Mouse (Mus musculus) bone marrow macrophage, adult 2 months (primary cell): ENCODE measurements around the gene Asna1. TPM values are rescaled to one million over a fixed set of nuclear protein-coding genes. Genes with fewer than 3 reads are reported as not detected.

ENCODE experiments used
- H3K27ac ChIP-seq: 2 replicates; pipeline ENCODE4 v1.5.1; 2012; ENCODE audit warnings: low read depth, low read length; ENCODE audit not compliant: insufficient read depth
- H3K4me1 ChIP-seq: 2 replicates; pipeline ENCODE4 v1.6.1; 2012; ENCODE audit warnings: low read length; ENCODE audit not compliant: control insufficient read depth, insufficient read depth
- H3K4me3 ChIP-seq: 2 replicates; pipeline ENCODE4 v1.5.1; 2012; ENCODE audit warnings: mild to moderate bottlenecking, low read length, moderate library complexity; ENCODE audit not compliant: insufficient read depth
- CTCF ChIP-seq: IDR thresholded peaks from 2 replicates; pipeline ENCODE4 v1.5.1; 2012; ENCODE audit warnings: low read depth, mild to moderate bottlenecking, low read length, moderate library complexity
- POLR2A ChIP-seq: IDR thresholded peaks from 2 replicates; pipeline ENCODE4 v1.6.1; 2012; ENCODE audit warnings: mild to moderate bottlenecking, low read depth, low read length, borderline replicate concordance
- polyA plus RNA-seq: library from polyadenylated mRNA; stranded (reverse); fragments of >200 nt; gene quantifications from 2 replicates; pipeline ENCODE4 v1.2.4, GENCODE M21; 2012; ENCODE audit not compliant: missing spikeins, insufficient read depth, insufficient read length

The Asna1 gene
- polyA plus RNA-seq, 1 experiment: 74.5 TPM

GRCm38 (mm10) chr8:85035165-85035727 lies 10.2 kb upstream of the Asna1 start:
- TF ChIP-seq POLR2A (no peak), CTCF (no peak)
- Histone ChIP-seq H3K4me3 (peak overlapping the region; percentile 81), H3K27ac (peak overlapping the region; percentile 91), H3K4me1 (peaks cover 7% of the 10 kb centered on the region)

- Histone ChIP-seq H3K4me1 (peaks cover 4% of the 10 kb centered on the region; the same call in 1 of the 2 replicates), H3K27ac (peak overlapping the region; percentile 91), H3K4me3 (peak overlapping the region; percentile 81)
- no peak for TF ChIP-seq POLR2A
- no peak for TF ChIP-seq CTCF
Observed at GRCm38 (mm10) chr8:85034764-85035163, 9.7 kb upstream of the Asna1 start.

GRCm38 (mm10) chr8:85033867-85034266 lies 8.8 kb upstream of the Asna1 start:
- TF ChIP-seq CTCF: no peak
- no peak for TF ChIP-seq POLR2A
- peaks cover 4% of the 10 kb centered on the region for H3K4me1 ChIP-seq
- no peak overlapping the region for H3K27ac ChIP-seq
- H3K4me3 ChIP-seq: no peak overlapping the region

GRCm38 (mm10) chr8:85032622-85033311 lies 7.7 kb upstream of the Asna1 start:
- TF ChIP-seq POLR2A (no peak), CTCF (no peak)
- H3K27ac ChIP-seq: no peak overlapping the region
- no peak overlapping the region for H3K4me3 ChIP-seq
- H3K4me1 ChIP-seq: peaks cover 11% of the 10 kb centered on the region

- Histone ChIP-seq H3K27ac (no peak overlapping the region), H3K4me3 (peak overlapping the region; percentile 88; the same call in 1 of the 2 replicates), H3K4me1 (peaks cover 12% of the 10 kb centered on the region)
- no peak for TF ChIP-seq POLR2A
- no peak for TF ChIP-seq CTCF
Observed at GRCm38 (mm10) chr8:85029271-85029670, 4.2 kb upstream of the Asna1 start.

- Histone ChIP-seq H3K4me1 (peaks cover 18% of the 10 kb centered on the region), H3K27ac (no peak overlapping the region), H3K4me3 (peak overlapping the region; percentile 88)
- TF ChIP-seq CTCF: no peak
- no peak for TF ChIP-seq POLR2A
Observed at GRCm38 (mm10) chr8:85027922-85028321, 2.8 kb upstream of the Asna1 start.

- peaks cover 18% of the 10 kb centered on the region for H3K4me1 ChIP-seq
Observed at GRCm38 (mm10) chr8:85027516-85027855, 2.4 kb upstream of the Asna1 start.

GRCm38 (mm10) chr8:85026670-85027515 lies 1.8 kb upstream of the Asna1 start, which contains the start of gene Trir:
Trir (plus strand) TSS chr8:85026823.
- Histone ChIP-seq H3K27ac (peak within 1 kb of the TSS; percentile 87), H3K4me3 (peak within 1 kb of the TSS; percentile 88), H3K4me1 (peaks cover 18% of the 10 kb centered on the region)
- no peak for TF ChIP-seq CTCF
- peak; percentile 83 for TF ChIP-seq POLR2A

More at GRCm38 (mm10) chr8:85027516-85027855, 2.4 kb upstream of the Asna1 start:
- Histone ChIP-seq H3K27ac (peak overlapping the region; percentile 63), H3K4me3 (peak overlapping the region; percentile 88)
- TF ChIP-seq CTCF: no peak
- TF ChIP-seq POLR2A: no peak

- peaks cover 15% of the 10 kb centered on the region for H3K4me1 ChIP-seq
- peak overlapping the region; percentile 94 for H3K4me3 ChIP-seq
- H3K27ac ChIP-seq: no peak overlapping the region
- TF ChIP-seq POLR2A: no peak
Observed at GRCm38 (mm10) chr8:85023846-85024245, 1.2 kb downstream of the Asna1 start.
